Mouse (Mus musculus) bone marrow, adult 2 months (tissue): ENCODE results near the gene Sorbs1. TPM values are rescaled to one million over a fixed set of nuclear protein-coding genes. Genes with fewer than 3 reads are reported as not detected.

ENCODE experiments used
- H3K27ac ChIP-seq: fragments of 200-500 bp; 2 replicates; pipeline ENCODE4 v1.5.1; 2012; ENCODE audit warnings: low read depth, mild to moderate bottlenecking, control low read depth, inconsistent platforms, low read length; ENCODE audit not compliant: control insufficient read depth, poor library complexity, insufficient read depth
- H3K4me1 ChIP-seq: fragments of 200-500 bp; 2 replicates; pipeline ENCODE4 v1.6.1; 2011; ENCODE audit warnings: low read length; ENCODE audit not compliant: control insufficient read depth, insufficient read depth
- H3K4me3 ChIP-seq: fragments of 200-500 bp; replicated peaks from 2 replicates; pipeline ENCODE3; 2011; ENCODE audit warnings: mild to moderate bottlenecking, low read depth, low read length, control low read depth; ENCODE audit not compliant: control insufficient read depth
- CTCF ChIP-seq: fragments of 200-500 bp; IDR thresholded peaks from 2 replicates; pipeline ENCODE4 v1.5.1; 2011; ENCODE audit warnings: low read length, control low read depth; ENCODE audit not compliant: control insufficient read depth, insufficient read depth
- POLR2A ChIP-seq: fragments of 200-500 bp; IDR thresholded peaks from 2 replicates; pipeline ENCODE4 v1.6.1; 2011; ENCODE audit warnings: low read depth, mild to moderate bottlenecking, control low read depth, low read length, borderline replicate concordance; ENCODE audit not compliant: control insufficient read depth
- WGBS: fragments of 180-500 bp; shearing (Covaris S2); methylation state at CpG from one replicate; pipeline ENCODE4 v1.1.7; 2018; 5-methylcytosine and 5-hydroxymethylcytosine counted together
- polyA plus RNA-seq: library from polyadenylated mRNA; stranded (reverse); fragments of >200 nt; gene quantifications from 2 replicates; pipeline ENCODE4 v1.2.4, GENCODE M21; 2011; ENCODE audit warnings: low replicate concordance; ENCODE audit not compliant: missing spikeins, insufficient read depth, insufficient read length

Gene Sorbs1
- polyA plus RNA-seq, 1 experiment, result 26.1 TPM

GRCm38 (mm10) chr19:40392795-40393392 is 120.7 kb downstream of the Sorbs1 start:
- Histone ChIP-seq H3K27ac (no peak overlapping the region), H3K4me1 (peaks cover 1% of the 10 kb centered on the region; the same call in 1 of the 2 replicates), H3K4me3 (no peak overlapping the region)
- TF ChIP-seq POLR2A (no peak), CTCF (no peak)
- WGBS, result 79% methylated on average over 5 of the region's 5 CpGs

- no peak overlapping the region for H3K27ac ChIP-seq
- TF ChIP-seq POLR2A, result no peak
- peak; percentile 94 for TF ChIP-seq CTCF
- peaks cover 1% of the 10 kb centered on the region; the same call in 1 of the 2 replicates for H3K4me1 ChIP-seq
- WGBS, result 6% methylated on average over 6 of the region's 6 CpGs
- no peak overlapping the region for H3K4me3 ChIP-seq
These were observed 122.1 kb downstream of the Sorbs1 start for GRCm38 (mm10) chr19:40391469-40391868.

- H3K4me1 ChIP-seq, result no peaks in the 10 kb centered on the region
- TF ChIP-seq POLR2A (no peak), CTCF (no peak)
- H3K27ac ChIP-seq, result no peak overlapping the region
- H3K4me3 ChIP-seq, result no peak overlapping the region
- 79% methylated on average over 3 of the region's 3 CpGs for WGBS
These were observed 126.7 kb downstream of the Sorbs1 start for GRCm38 (mm10) chr19:40386916-40387315.

GRCm38 (mm10) chr19:40385334-40385733 is 128.2 kb downstream of the Sorbs1 start:
- Histone ChIP-seq H3K4me3 (no peak overlapping the region), H3K27ac (no peak overlapping the region), H3K4me1 (no peaks in the 10 kb centered on the region)
- no peak for TF ChIP-seq CTCF
- TF ChIP-seq POLR2A, result no peak
- 85% methylated on average over 3 of the region's 3 CpGs for WGBS

- no peak for TF ChIP-seq CTCF
- TF ChIP-seq POLR2A, result no peak
- H3K4me1 ChIP-seq, result no peaks in the 10 kb centered on the region
- WGBS, result 53% methylated on average over 5 of the region's 5 CpGs
- H3K4me3 ChIP-seq, result no peak overlapping the region
- no peak overlapping the region for H3K27ac ChIP-seq
These were observed 129.6 kb downstream of the Sorbs1 start for GRCm38 (mm10) chr19:40383931-40384330.

- no peak overlapping the region for H3K4me3 ChIP-seq
- 81% methylated on average over 3 of the region's 3 CpGs for WGBS
- TF ChIP-seq POLR2A, result no peak
- H3K27ac ChIP-seq, result no peak overlapping the region
- H3K4me1 ChIP-seq, result no peaks in the 10 kb centered on the region
These were observed 132.9 kb downstream of the Sorbs1 start for GRCm38 (mm10) chr19:40380656-40381055.

- TF ChIP-seq POLR2A (no peak), CTCF (no peak)
- no peak overlapping the region for H3K27ac ChIP-seq
- H3K4me3 ChIP-seq, result no peak overlapping the region
- no peaks in the 10 kb centered on the region for H3K4me1 ChIP-seq
- WGBS, result 69% methylated on average over 6 of the region's 6 CpGs
These were observed 133.6 kb downstream of the Sorbs1 start for GRCm38 (mm10) chr19:40380005-40380404.

GRCm38 (mm10) chr19:40379081-40379480 is 134.5 kb downstream of the Sorbs1 start:
- Histone ChIP-seq H3K4me1 (no peaks in the 10 kb centered on the region), H3K27ac (no peak overlapping the region), H3K4me3 (no peak overlapping the region)
- TF ChIP-seq POLR2A, result no peak
- 87% methylated on average over 4 of the region's 4 CpGs for WGBS

GRCm38 (mm10) chr19:40377632-40378031 is 135.9 kb downstream of the Sorbs1 start:
- H3K27ac ChIP-seq, result no peak overlapping the region
- no peaks in the 10 kb centered on the region for H3K4me1 ChIP-seq
- no peak for TF ChIP-seq POLR2A
- no peak for TF ChIP-seq CTCF
- no peak overlapping the region for H3K4me3 ChIP-seq
- 84% methylated on average over 14 of the region's 14 CpGs for WGBS
